ENCODE assay signal across 13 mouse cellular contexts in the genomic region with DNA sequence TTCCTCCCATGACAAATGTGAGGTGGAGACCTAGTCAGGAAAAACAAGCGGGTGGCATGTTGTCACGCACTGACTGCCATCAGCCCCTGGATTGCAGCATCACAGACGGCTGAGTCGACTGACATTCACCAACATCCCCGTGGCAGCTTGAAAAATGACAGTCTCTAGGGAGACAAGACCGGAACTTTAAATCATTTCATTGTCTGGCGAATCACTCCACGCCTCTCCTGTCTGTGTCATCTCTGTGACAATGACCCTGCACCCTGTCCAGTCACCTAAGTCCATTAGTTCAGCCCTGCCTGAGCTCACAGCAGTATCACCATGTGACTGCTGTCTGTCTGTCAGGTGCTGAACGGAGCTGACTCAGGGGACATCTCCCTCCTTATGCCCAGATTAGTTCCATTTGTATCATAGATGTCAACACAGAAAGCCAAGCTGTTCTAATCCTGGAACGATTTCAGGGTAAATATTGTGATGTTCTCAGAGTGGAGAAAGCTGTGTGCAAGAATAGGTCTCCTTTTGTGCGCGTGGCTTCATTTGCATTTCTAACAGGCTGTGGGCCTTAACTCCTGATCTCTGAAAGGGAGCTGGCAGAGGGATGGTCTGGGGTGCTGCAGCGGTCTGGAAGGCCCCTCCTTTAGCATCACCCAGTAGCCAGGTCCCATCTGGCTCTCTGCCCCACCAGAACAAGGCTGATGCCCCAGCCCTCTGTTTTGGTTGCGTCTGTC. TPM values are rescaled to one million over a fixed set of nuclear protein-coding genes. Genes with fewer than 3 reads are reported as not detected.
DNase-seq lines count a peak whose midpoint lies in the region; ATAC-seq lines count a peak whose summit lies in the region.
"Had no signal": no experiment of that assay in that cellular context is flagged by ENCODE, and none has a peak within 500 bp of the region (broad histone marks: within the 10 kb centered on the region; RNA-seq: fewer than 3 reads in every experiment).

No protein-coding gene starts in this region.

- H3K36me3 ChIP-seq in midbrain, embryonic 11.5 days (ENCODE audit: control insufficient read depth, insufficient read depth, low read length): no peaks in the 10 kb centered on the region
- H3K36me3 ChIP-seq: limb, embryonic 15.5 days had no signal

- WGBS in midbrain, embryonic 11.5 days: 47% methylated on average over 14 of the region's 14 CpGs

- H3K9me3 ChIP-seq in midbrain, embryonic 11.5 days (ENCODE audit: control insufficient read depth, low read length): no peaks in the 10 kb centered on the region
- H3K9me3 ChIP-seq: limb, embryonic 15.5 days had no signal

- H3K4me2 ChIP-seq in midbrain, embryonic 11.5 days: no peak overlapping the region
- H3K4me2 ChIP-seq: limb, embryonic 15.5 days had no signal

- no peaks in the 10 kb centered on the region for H3K27me3 ChIP-seq in midbrain, embryonic 11.5 days (ENCODE audit: control insufficient read depth, insufficient read depth, low read length)
- H3K27me3 ChIP-seq: limb, embryonic 15.5 days had no signal

- ATAC-seq in midbrain, embryonic 11.5 days (ENCODE audit: low FRiP score): peak; percentile 61; the same call in 1 of the 2 replicates
- ATAC-seq in cerebellum, adult (ENCODE audit: insufficient number of reproducible peaks, low FRiP score, low TSS enrichment): no peak
- ATAC-seq in monocyte, adult 5-6 weeks (replicated peaks; ENCODE audit: insufficient number of reproducible peaks, low FRiP score, low TSS enrichment, poor library complexity, severe bottlenecking): no peak

- H3K4me3 ChIP-seq in midbrain, embryonic 11.5 days (ENCODE audit: low read depth, low read length): no peak overlapping the region
- H3K4me3 ChIP-seq: erythroblast, embryonic 14.5 days; limb, embryonic 15.5 days had no signal

- 0 out of 2 replicates have a peak overlapping the region, but pooled peaks have one; percentile 9 for H3K27ac ChIP-seq in midbrain, embryonic 11.5 days (ENCODE audit: low read depth, low read length)
- H3K27ac ChIP-seq: limb, embryonic 15.5 days had no signal

- H3K4me1 ChIP-seq in midbrain, embryonic 11.5 days (ENCODE audit: control insufficient read depth, insufficient read depth, low read length): peaks cover 17% of the 10 kb centered on the region

- no peak overlapping the region for H3K9ac ChIP-seq in midbrain, embryonic 11.5 days (ENCODE audit: low read length)
- H3K9ac ChIP-seq: limb, embryonic 15.5 days had no signal

- DNase-seq in embryo, embryonic 11 days: peak; percentile 17
- DNase-seq in embryo, embryonic 10 days (ENCODE audit: low spot score): no peak
- DNase-seq in right cerebral cortex, adult 2 months (ENCODE audit: low spot score in 2 of 2): peak; percentile 37 to 47
- DNase-seq in right cerebral cortex, postnatal 25 days: no peak
- DNase-seq in midbrain, embryonic 11.5 days (ENCODE audit: low spot score, missing footprints): no peak
- no peak for DNase-seq in lung, postnatal 36 days
- DNase-seq: cerebellum, postnatal 36 days; gastrocnemius, postnatal 25 days; kidney, adult 18-20 months had no signal

RNA-seq across cellular contexts. Expression of a gene that starts 52.0 kb away (rescaled TPM):
- polyA plus RNA-seq in midbrain, embryonic 11.5 days (2014; fragmentation: Nextera tagmentation; extraction: Ambion mirVana): 32.4 and 36.7 TPM in 2 replicates
- 65.4 to 73.2 TPM (median 72.7 TPM) in 3 replicates for total RNA-seq in monocyte, adult 5-6 weeks (2017)

Comparison
In these comparisons a context has a peak if more than half of its experiments do, and no peak if none do; other contexts are left out.
1. DNase-seq: peak in embryo, embryonic 11 days (single experiment) and right cerebral cortex, adult 2 months (2 of 2); none in embryo, embryonic 10 days (single experiment), right cerebral cortex, postnatal 25 days (single experiment), midbrain, embryonic 11.5 days (single experiment) and lung, postnatal 36 days (single experiment).